Mouse (Mus musculus) bone marrow macrophage, adult 2 months (primary cell): Measurements from ENCODE around the gene Slc22a23. TPM values are rescaled to one million over a fixed set of nuclear protein-coding genes. Genes with fewer than 3 reads are reported as not detected.

Source experiments
- H3K27ac ChIP-seq: 2 replicates; pipeline ENCODE4 v1.5.1; 2012; ENCODE audit warnings: low read depth, low read length; ENCODE audit not compliant: insufficient read depth
- H3K4me1 ChIP-seq: 2 replicates; pipeline ENCODE4 v1.6.1; 2012; ENCODE audit warnings: low read length; ENCODE audit not compliant: control insufficient read depth, insufficient read depth
- H3K4me3 ChIP-seq: 2 replicates; pipeline ENCODE4 v1.5.1; 2012; ENCODE audit warnings: mild to moderate bottlenecking, low read length, moderate library complexity; ENCODE audit not compliant: insufficient read depth
- CTCF ChIP-seq: IDR thresholded peaks from 2 replicates; pipeline ENCODE4 v1.5.1; 2012; ENCODE audit warnings: low read depth, mild to moderate bottlenecking, low read length, moderate library complexity
- POLR2A ChIP-seq: IDR thresholded peaks from 2 replicates; pipeline ENCODE4 v1.6.1; 2012; ENCODE audit warnings: mild to moderate bottlenecking, low read depth, low read length, borderline replicate concordance
- polyA plus RNA-seq: library from polyadenylated mRNA; stranded (reverse); fragments of >200 nt; gene quantifications from 2 replicates; pipeline ENCODE4 v1.2.4, GENCODE M21; 2012; ENCODE audit not compliant: missing spikeins, insufficient read depth, insufficient read length

The Slc22a23 gene
- polyA plus RNA-seq, 1 experiment: not detected

- Histone ChIP-seq H3K4me3 (no peak overlapping the region), H3K27ac (no peak overlapping the region), H3K4me1 (no peaks in the 10 kb centered on the region)
- no peak for TF ChIP-seq POLR2A
- no peak for TF ChIP-seq CTCF
These were observed 24.5 kb downstream of the Slc22a23 start for GRCm38 (mm10) chr13:34320482-34320881.

GRCm38 (mm10) chr13:34317051-34317450 lies 27.9 kb downstream of the Slc22a23 start:
- no peak overlapping the region for H3K27ac ChIP-seq
- TF ChIP-seq POLR2A (no peak), CTCF (no peak)
- no peak overlapping the region for H3K4me3 ChIP-seq
- no peaks in the 10 kb centered on the region for H3K4me1 ChIP-seq

GRCm38 (mm10) chr13:34316511-34316910 lies 28.5 kb downstream of the Slc22a23 start:
- no peak overlapping the region for H3K27ac ChIP-seq
- TF ChIP-seq POLR2A (no peak), CTCF (no peak)
- H3K4me3 ChIP-seq: no peak overlapping the region
- no peaks in the 10 kb centered on the region for H3K4me1 ChIP-seq

GRCm38 (mm10) chr13:34313033-34313491 lies 31.9 kb downstream of the Slc22a23 start:
- H3K27ac ChIP-seq: no peak overlapping the region
- TF ChIP-seq POLR2A: no peak
- no peak for TF ChIP-seq CTCF
- H3K4me3 ChIP-seq: no peak overlapping the region
- H3K4me1 ChIP-seq: no peaks in the 10 kb centered on the region

- Histone ChIP-seq H3K4me3 (no peak overlapping the region), H3K27ac (no peak overlapping the region), H3K4me1 (no peaks in the 10 kb centered on the region)
- TF ChIP-seq CTCF: no peak
- no peak for TF ChIP-seq POLR2A
These were observed 32.5 kb downstream of the Slc22a23 start for GRCm38 (mm10) chr13:34312346-34313002.

- Histone ChIP-seq H3K27ac (no peak overlapping the region), H3K4me3 (no peak overlapping the region), H3K4me1 (no peaks in the 10 kb centered on the region)
- TF ChIP-seq POLR2A: no peak
- TF ChIP-seq CTCF: no peak
These were observed 33.4 kb downstream of the Slc22a23 start for GRCm38 (mm10) chr13:34311593-34311992.

- Histone ChIP-seq H3K4me3 (no peak overlapping the region), H3K27ac (no peak overlapping the region), H3K4me1 (no peaks in the 10 kb centered on the region)
- TF ChIP-seq CTCF: no peak
- TF ChIP-seq POLR2A: no peak
These were observed 36.4 kb downstream of the Slc22a23 start for GRCm38 (mm10) chr13:34308604-34308927.

GRCm38 (mm10) chr13:34307696-34308603 lies 37.0 kb downstream of the Slc22a23 start:
- no peak for TF ChIP-seq POLR2A
- Histone ChIP-seq H3K27ac (no peak overlapping the region), H3K4me3 (no peak overlapping the region), H3K4me1 (no peaks in the 10 kb centered on the region)

GRCm38 (mm10) chr13:34305964-34306671 lies 38.9 kb downstream of the Slc22a23 start:
- no peak for TF ChIP-seq POLR2A
- no peak for TF ChIP-seq CTCF
- no peaks in the 10 kb centered on the region for H3K4me1 ChIP-seq
- no peak overlapping the region for H3K27ac ChIP-seq
- H3K4me3 ChIP-seq: no peak overlapping the region
